Mouse (Mus musculus) kidney, postnatal 14 days (tissue): ENCODE data around the gene Pla2g15.
"Not testable (repeated sequence)": the region's sequence is repeated elsewhere in the genome, so short reads cannot be mapped to it uniquely, and the experiment has no call there.

ENCODE experiments used
- DNase-seq: peaks from one replicate; pipeline ENCODE4 v3.0.0; 2022; ENCODE audit warnings: mixed read lengths

The Pla2g15 gene

DNA sequence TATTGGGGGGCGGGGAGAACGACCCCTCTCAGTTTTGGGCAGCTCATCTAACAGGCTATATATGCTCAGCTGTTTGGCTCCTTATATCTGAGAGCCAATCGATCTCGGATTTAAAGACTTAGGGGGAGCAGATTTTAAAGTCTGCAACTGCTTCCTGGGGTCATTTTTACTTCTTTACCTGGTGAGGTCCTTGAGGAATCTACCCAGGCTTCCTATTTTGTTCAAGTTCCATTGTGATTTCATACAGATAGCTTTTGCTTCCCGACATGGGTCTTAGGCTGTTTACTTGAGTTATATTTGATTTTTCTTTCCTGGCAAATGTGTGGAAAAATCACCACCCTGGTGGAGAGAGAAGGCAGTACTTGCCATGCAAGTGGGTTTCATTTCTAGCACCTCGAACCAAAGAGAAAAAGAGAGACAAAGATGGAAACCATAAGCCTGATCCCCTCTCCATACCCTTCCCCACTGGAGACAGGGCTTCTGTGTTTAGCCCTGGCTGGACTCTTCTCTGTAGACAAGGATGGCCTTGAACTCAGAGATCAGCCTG lies 19.8 kb downstream of the Pla2g15 start:
- no peak for DNase-seq

DNA sequence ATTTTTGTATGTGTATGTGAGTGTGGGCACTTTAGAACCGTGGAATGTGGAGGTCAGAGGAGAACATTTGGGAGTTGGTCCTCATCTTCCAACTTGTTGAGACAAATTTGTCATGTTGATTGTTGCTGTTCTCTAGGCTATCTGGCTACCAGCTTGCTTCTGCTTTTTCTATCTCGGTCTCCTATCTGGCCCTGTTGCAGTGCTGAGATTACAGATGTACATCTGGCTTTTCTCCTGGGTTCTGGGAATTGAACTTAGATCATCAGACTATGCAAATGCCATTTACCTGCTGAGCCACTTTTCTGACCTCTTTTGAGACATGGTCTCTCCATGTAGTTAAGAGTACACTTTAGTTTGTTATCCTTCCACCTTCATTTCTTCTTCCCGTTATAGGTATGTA lies 23.4 kb downstream of the Pla2g15 start:
- DNase-seq: no peak

DNA sequence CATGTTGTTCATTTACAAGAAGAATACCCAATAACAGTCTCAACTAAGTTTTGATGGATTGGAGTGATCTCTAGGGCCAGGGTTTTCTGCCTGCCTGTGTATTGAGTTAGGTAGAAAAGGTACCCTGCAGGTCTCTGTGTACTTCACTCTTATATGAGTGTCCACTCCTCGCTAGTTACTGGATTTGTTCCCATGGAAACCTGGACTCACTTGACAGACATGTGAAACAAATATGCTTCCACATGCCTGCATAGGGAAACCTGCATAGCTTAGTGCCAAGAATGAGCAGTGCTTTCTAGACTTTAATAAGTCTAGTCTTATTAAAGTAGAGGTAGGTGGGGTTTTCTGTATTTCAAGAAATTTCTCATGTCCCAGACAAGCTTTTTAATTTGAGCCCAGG lies 26.7 kb downstream of the Pla2g15 start:
- no peak for DNase-seq

DNA sequence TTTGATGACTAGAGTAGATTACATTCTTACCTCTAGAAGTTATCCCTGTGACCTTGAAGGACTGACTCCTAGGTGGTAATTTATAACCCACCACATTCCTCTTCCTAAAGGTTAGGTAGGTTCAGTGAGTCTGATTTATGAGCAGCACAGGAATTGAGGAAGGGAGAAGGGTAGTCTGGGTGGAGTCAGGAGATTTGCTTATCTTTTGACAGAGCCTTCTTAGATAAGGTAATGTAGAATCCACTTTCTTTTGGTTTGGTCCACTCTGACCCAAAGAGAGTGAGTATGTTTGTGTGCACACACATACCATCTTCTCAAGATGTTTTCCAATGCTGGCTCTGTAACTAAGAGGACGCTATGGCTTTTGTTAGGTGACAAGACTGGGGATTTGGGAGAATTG lies 27.4 kb downstream of the Pla2g15 start:
- no peak for DNase-seq

DNA sequence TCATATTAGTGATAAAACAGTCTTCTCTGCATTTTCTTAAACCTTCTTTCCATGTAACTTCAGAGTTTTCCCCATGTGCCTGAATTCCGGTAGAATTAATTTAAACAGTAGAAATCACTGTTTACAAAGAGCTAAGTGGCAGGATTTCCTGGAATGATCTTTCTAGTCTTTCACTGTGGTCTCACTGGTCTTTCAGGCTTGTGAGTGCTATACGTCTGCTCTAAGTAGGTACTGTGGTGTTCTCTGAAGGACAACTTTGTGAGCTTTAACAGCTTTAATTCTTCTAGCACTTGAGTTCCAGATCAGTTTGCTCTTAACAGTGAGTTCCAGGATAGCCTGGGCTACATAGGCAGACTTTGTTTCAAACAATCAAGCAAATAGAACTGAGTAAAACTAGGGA lies 28.2 kb downstream of the Pla2g15 start:
- no peak for DNase-seq

DNA sequence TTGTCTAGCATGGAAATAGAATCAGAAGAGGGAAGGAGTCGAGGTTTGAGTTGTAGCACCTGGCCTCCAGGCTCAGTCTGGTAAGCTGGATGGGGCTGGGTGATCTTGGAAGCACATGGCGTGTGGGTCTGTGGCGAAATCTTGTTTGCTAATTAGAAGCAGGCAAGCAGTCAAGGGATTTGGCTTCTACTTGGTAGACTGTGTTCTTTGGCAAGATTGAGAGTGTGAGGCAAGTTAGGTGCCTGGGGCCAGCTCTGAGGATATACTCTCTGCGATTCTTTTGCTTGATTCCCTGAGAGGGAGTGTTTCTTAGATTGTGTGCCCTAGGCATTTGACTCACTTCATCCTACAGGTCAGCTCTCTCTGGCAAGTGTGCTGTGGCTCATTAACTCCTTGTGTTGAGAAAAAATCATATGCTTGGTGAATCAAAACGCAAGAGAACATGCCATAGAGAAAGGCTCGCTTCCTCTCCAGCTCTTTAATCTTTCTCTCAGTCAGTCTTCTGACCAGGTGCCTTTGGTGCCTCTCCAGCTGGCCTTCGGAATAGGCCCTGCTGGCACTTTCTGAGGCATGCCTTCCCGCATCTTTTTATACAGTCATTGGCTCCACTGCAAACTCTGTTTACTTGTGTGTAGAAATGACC lies 35.5 kb downstream of the Pla2g15 start:
- DNase-seq: peak; percentile 13

DNA sequence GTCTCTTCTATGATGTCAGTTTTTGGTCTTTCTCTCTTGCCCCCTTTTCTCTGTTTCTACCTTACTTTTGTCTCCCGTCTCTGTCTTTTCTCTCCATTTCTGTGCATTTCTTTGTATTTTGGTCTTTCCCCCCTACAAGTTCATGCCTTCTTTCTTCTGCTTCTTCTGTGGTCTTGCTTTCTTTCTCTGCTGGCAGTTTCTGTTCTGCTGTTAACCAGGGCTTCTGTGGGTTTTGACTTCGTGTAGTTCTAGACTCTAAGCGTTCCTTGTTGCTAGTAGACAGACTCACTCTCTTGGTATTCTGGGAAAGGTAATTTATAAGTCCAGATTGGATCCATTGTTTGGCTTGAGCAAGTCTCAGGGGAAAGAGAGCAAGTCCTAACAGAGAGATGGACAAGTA lies 36.2 kb downstream of the Pla2g15 start:
- no peak for DNase-seq

DNA sequence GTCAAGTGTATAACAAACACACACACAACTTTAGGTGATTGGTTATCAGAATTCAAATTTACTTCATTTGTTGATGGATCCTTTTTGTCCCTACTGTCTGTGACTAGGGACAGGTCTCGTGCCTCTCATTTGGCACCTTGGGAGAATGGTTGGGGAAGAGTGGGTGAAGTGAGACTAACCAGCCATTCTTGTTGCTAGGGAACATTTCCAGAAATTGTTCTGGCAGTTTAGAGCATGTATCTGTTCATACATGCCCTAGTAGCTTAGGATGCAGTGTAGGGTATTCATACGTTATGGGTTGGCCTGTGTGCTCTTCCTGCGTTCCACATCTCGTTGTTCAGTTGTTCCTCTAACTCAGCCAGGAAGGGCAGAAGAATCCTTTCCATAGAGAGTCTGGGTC lies 39.0 kb downstream of the Pla2g15 start:
- DNase-seq: no peak

DNA sequence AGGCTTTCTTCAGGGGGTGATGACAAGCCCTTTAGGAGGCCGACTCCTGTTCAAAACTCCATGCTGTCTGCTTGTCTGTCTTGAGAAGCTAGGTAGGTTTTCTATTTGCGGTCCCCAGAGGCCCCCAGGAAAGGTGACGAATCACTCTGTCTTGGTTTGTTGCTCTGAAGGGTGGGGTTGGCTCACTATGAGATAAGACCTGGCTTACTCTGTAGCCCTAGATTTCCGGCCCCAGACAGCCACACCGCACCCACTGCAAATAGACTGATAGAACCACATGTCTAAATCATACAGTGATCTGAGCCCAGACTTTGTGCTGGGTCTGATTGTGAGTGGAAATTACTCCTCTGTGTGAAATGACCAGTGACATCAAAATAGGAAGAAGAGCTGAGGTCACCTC lies 41.4 kb downstream of the Pla2g15 start:
- no peak for DNase-seq

DNA sequence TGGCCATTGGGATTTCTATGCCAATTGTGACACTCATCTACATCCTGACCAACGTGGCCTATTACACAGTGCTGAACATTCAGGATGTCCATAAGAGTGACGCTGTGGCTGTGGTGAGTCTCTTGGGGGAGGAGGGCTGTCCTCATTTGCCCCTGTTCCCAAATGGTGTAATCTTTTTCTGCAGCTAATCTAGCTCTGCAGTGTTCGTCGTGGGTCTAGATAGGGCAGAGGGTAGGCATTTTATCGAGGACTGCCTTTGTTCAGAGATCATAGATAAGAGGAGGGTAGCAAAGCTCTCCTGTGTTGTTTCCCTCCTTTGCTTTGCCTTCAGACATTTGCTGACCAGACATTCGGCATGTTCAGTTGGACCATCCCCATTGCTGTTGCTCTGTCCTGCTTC lies 43.0 kb downstream of the Pla2g15 start:
- no peak for DNase-seq

DNA sequence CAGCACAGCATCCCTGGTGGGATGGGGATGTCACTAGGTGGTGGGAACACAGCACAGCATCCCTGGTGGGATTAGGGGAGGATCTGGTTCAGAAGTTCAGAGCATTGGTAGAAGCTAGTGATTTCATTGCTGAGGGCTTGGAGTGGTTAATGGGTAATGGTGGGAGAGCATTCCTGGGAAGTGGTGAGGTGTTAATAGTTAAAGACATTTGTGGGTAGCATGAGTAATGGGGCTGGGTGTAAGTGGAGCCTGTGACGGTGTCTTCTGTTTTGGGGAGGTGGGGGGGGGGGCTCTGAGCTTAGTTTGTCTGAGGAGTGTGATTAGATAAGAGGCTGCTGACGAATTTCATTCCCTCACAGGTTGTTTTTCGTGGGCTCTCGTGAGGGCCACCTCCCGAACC lies 43.9 kb downstream of the Pla2g15 start:
- no peak for DNase-seq

DNA sequence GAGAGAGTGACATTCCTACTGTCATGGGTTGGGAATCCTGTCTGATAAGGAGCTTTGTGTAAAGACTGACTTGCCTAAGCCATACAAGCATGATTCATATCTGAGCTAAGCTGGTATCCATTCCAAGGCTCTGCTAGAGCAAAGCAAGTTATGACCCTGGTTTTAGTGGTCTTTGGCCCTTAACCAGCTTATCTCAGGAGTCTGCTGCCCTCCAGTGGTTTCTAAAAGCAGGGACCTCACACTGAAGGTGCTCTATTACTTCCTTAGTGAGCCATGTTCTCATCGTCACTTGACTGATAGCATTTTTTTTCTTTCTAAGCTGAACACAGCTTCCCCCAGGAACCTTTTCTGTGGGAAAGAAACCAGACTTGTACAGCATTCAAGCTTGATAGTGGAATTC lies 48.5 kb downstream of the Pla2g15 start:
- peak; percentile 65 for DNase-seq

DNA sequence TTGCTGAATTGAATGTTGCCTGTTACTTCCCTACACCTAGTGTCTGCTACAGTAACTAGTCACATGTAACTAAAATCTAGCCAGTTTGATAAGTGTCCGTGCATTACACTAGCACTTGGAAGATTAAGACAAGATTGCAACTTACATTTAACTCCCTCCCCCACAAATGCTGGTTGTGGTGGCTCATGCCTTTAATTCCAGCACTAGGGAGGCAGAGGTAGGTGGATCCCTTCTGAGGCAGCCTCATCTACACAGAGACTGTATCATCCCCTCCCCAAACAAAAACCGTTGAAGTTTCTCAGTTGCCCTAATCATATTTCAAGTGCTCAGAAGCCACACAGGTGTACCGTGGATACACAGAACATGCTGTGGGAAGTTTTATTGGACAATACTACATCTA lies 49.4 kb downstream of the Pla2g15 start:
- not testable (repeated sequence) for DNase-seq

DNA sequence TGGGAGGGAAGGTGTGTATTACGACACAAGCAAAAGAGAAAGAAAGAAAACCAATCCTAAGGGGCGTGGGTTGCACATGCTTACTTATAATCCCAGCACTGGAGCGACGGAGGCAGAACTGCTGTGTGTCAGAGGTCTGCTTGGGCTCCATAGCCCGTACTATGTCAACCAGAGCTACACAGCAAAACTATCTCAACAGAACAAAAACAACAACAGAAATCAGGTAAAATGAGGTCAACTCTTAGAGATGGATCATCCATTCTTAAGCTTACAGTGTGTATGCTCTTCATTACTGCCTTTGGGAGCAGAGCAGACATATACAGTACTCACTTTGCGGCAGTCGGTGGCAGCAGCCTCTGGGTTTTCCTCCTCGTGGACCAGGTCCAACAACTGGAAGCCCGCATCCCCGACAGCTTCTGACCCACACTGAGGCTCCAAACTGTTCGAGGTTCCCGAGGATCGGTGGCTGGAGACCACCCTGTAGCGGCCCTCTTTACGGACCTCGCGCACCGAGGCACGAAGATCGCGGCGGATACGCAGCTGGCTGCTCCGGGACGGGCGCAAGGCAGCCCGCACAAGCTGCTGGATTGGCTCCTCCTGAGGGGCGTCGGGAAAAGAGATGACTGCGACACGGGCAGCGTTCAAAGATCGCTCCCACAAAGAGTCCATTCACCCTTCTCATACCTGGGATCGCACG lies 60.0 kb downstream of the Pla2g15 start:
- no peak for DNase-seq

DNA sequence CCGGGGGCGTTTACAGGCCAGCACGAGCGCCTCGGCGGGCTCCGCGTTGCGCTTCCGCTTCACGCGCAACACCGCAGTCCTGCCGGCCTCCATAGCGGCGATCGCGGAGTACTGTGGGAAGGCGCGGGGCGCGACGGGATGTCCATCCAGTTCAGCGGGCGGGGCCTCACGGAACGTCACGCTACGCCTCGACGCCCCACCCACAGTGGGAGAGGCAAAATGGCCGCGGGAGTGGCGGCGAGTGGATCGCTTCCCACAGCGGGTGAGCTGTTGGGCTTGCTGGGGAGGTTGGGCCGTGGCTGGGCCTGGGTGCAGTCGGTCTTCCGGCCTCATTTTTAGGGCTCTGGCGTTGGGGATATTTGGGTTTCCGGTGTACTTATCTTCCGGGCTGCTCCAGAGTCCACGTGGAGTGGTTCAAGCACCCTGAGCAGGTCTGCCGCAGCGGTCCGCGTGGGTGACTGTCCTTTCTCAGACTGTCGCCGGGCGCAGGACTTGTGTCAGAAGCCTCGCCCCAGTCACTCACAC lies 60.7 kb downstream of the Pla2g15 start, which contains the start of the genes Slc7a6os and Prmt7:
Gene Slc7a6os (minus strand): TSS at position 115 of the 525 bp plus-strand sequence.
Gene Prmt7 (plus strand): TSS at position 116 of the 525 bp plus-strand sequence.
- DNase-seq: peak; percentile 97

DNA sequence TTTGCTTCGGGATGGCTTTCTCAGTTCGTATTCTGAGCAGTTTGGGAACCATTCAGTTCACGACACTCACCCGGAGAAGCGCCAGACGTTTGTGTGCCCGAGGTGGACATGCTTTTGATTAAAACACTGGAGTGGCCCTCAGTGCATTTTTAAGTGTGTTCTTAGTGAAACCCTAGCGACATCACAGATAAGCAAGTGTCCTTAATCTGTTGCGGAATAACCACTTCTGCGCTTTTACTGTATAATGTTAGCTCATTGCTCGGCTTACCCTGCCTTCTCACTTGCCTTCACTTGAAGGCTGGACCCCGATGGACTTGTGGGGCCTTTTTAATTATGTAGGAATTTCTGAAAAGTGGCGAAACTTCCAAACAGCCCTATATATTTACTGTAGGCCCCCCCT lies 61.2 kb downstream of the Pla2g15 start:
- no peak for DNase-seq

DNA sequence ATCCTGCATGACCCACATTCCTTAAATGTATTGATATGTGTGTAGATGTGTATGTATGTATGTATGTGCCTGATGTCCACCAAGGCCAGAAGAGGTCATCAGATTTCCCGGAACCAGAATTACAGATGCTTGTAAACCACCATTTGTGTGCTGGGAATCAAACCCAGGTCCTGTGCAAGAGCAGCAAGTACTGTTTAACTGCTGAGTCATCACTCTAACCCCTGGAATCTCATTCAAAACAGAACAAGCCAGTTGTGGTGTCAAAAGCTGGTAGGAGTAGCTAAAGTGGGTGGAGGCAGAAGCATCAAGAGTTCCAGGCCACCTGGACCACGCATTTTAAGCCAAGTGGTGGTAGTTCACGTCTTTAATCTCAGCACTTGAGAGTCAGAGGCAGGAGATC lies 63.8 kb downstream of the Pla2g15 start:
- DNase-seq: no peak
